Mouse (Mus musculus): Measurements from ENCODE around the gene Scp2. TPM values are rescaled to one million over a fixed set of nuclear protein-coding genes. Genes with fewer than 3 reads are reported as not detected.
"Not testable (repeated sequence)": the region's sequence is repeated elsewhere in the genome, so short reads cannot be mapped to it uniquely, and the experiment has no call there.

Scp2 gene
- total RNA-seq (2021), result 100 to 1,000 TPM; 102 to 110 TPM
- long read RNA-seq, transcript Scp2-202 (5 exons, 772 nt), result major isoform, 96 of 143 reads
- long read RNA-seq, transcript Scp2-201 (16 exons, 2,640 nt), result minor isoform, 30 of 143 reads
- long read RNA-seq, partial matches to known transcripts, result 2 of 143 reads
- long read RNA-seq, other reads (novel, unspliced or antisense), result 15 of 143 reads

DNA sequence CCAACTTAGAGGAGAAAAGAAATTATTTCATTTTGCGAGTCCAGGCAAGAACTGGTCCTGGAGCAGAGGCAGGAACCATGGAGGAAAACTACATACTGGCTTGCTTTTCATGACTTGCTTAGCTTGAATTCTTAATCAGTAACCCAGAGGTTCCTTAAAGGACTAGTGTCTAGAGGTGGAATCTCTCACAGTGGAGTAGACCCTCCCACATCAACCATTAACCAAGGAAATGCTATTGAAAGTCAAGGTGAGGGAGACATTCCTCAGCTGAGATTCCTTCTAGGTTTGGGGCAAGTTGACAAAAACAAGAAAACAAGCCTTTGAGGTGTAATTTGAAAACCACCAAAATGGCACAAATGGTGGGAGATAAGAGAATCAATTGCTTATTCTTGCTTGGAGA, at the start of gene Scp2:
TSS of gene Scp2 (minus strand) at position 119 of the 400 bp plus-strand sequence.
- no peak for DNase-seq (ENCODE audit: low spot score in 2 of 2)

DNA sequence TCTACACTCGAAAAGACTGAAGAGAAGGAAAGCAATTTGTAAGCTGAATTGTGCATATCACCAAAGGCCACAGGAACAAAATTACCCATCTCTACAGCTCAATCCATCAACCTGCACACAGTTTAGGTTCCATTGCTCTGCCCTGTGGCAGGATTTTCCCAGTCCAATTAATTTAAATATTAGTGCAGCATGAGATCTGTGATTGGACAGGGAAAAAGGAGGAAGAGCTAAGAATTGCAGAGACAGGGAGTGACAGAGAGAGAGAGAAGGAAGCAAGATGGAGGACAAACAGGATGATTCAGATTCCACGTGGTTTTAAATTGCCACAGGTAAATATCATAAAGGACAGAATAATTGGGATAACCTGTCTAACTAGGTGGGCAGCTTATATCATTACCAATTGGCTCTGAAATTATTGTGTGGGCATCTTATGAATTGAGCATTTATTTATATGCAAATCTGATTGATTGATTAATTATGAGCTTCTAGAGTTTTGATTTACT, 48.1 kb upstream of the Scp2 start:
- no peak for DNase-seq (ENCODE audit: low spot score in 2 of 2)

DNA sequence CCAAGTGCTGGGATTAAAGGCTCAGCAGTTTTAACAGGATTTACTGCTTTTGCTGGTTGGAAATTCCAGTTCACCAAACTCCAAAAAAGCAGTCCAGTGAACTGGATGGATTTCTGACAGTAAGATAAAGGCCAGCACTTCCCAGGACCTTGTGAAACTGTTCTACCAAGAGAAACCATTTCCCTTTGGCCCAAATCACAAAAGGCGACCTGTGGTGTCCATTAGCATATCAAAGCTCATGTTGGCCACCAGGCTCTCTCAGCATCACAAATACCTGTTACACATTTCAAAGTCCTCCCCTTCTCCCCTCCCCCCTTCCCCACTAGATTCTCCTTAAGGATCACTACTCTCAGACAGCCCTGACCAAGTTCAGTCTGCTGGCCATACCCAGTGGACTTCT, 37.5 kb upstream of the Scp2 start:
- no peak for DNase-seq (ENCODE audit: low spot score in 2 of 2)

DNA sequence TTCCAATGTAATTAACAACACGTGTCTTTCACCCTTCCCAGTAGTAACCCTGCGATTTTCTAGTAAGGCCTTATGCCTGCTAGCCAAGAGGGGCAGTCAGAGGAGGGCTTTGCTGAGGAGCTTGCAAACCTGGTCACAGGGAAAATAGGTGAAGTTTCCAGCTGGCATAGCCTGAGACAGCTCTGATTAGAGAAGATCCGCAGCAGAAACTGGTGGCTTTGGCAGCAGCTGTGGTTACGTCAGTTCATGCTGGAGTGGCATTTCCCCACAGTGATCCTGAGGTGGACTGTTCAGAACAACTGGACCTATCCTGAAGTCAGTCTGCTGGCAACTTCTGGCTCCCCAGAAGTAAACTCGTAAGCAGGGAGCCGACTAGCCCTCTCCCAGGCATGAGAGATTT, 23.3 kb upstream of the Scp2 start:
- DNase-seq (ENCODE audit: low spot score in 2 of 2), result no peak

DNA sequence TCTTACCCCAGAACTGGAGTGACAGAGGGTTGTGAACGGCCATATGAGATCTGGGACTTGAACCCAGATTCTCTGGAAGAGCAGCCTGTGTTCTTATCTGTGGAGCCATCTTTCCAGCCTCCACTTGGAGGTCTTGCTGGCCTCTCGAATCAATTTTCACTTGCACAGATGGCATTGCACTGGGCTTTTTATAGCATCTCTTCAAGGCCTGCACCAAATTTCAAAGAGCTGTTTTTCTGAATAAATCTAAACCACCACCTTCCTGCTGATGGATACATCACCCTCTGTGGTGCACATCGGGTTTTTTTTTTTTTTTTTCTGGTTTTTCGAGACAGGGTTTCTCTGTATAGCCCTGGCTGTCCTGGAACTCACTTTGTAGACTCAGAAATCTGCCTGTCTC, 22.1 kb upstream of the Scp2 start:
- DNase-seq (ENCODE audit: low spot score in 2 of 2), result no peak

DNA sequence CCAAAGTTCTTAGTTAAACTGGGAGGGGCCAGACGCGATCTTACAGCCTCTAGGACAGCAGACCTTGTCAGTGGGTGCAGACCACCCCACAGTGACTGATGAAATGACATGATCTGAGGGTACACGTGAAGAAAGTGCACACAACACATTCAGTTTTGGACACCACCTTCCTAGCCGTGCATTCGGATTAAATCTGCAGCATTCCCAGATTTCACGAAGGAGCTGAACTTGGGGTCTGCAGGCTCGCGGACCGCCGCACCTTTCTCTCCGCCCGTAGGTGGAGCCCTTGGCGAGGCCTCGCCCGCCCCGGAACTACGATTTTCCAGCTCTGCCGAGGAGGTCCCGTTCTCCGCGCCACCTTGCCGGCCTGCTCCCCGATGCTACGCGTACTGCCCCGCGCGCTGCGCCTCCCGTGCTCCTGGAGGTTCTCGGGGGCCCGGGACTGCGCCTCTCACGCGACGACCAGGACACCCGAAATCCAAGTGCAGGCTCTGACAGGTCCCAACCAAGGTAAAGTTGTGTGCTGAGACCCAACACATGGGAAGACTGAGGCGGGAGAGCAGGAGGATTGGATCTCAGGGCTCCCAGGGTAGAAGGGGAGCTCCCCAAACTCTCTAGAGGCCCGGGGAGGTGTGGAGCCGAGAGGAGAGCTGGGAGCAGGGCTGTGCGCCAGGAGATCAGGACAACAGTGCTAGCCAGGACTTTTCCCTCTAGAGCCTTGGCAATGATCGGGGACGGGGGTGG, 20.5 kb upstream of the Scp2 start, which contains the start of gene Echdc2:
TSS of gene Echdc2 (plus strand) at position 286 of the 744 bp plus-strand sequence.
- peak in 1 of 2 experiments; percentile 7 for DNase-seq (ENCODE audit: low spot score in 2 of 2)

DNA sequence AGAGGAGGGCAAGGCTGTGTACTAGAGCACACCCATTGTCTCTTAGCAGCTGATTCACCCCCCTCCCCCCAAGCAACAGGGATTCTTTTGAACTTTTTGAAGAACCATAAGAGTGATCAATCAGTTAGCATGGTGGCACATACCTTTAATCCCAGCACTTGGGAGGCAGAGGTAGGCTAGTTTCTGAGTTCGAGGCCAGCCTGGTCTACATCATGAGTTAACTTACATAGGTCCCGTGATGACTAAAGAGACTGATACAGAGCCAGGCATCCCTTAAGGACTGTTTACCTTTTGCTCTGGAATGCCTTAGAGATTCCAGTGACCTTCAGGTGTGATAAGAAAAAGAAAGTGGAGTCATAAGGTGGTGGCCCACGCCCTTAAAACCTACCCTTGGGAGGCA, 18.5 kb upstream of the Scp2 start:
- DNase-seq (ENCODE audit: low spot score in 2 of 2), result no peak

DNA sequence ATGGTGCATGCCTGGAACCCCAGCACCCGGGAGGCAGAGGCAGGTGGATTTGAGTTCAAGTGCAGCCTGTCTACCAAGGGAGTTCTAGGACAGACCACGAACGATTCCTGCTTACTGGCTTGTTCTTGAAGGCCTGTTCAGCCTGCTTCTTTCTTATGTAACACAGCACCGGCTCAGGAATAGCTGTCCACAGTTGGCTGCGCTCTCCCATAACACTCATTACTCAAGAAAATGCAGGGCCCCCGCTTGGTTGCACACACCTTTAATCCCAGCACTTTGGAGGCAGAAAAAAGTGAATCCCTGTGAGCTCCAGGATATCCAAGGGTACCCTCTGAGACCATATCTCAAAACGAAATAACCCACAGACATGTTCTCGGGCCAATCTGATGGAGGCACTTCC, 17.1 kb upstream of the Scp2 start:
- no peak for DNase-seq (ENCODE audit: low spot score in 2 of 2)

DNA sequence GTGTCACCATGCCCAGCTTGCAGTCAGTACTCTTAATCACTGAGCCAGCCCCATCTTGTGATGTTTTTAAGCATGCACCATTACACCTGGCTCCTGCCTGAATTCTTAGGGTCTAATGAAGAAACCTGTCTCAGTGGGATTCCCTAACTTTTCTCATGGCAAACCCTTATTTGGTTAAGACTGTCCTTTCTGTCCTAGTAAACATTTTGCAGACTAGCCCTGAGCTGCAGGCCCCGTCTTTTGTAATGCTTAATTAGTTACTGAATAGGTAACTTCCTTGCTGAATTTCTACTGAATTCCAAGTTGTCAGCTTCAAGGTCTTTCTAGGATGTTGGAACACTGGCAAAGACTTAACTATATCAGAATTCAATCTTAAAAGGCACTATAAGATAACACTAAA, 10.3 kb upstream of the Scp2 start:
- DNase-seq (ENCODE audit: low spot score in 2 of 2), result not testable (repeated sequence)

DNA sequence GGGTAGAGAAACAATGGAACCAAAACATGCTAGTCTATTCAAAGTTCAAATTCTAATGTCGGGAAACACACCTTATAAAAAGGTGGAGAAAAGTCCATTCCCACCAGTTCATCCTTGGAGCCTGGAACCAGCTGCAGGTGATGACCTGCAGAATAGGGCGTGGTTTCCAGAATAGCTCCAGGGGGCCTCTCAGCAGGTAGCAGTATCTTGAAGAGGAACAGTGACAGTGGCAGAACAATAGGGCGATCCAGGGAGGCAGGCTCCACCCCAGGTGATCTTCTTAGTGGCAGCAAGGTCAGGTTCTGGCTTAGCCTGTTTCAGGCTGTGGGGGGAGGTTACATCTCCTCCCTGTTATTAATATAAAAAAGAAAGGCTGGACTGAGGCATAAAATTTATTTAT, 756 bp upstream of the Scp2 start:
- not testable (repeated sequence) for DNase-seq (ENCODE audit: low spot score in 2 of 2)

DNA sequence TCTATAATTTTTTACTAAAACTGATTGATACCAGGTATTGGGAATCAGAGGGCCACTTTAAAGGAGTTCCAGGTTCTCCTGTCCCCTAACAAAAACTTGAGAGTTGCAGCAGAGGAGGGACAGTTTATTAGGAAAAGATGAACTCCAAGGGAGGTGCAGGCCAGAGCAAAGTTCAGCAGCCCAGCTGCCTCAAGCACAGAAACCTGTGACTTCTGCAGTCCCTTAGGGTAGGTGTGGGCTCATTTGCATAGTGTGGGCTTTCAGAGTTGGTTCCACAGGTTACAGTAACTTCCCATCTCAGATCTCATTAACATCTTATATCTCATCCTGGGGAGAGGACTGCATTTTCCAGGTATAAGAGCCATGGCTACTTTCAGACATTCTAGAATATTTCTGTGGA, 1.0 kb downstream of the Scp2 start:
- no peak for DNase-seq (ENCODE audit: low spot score in 2 of 2)

DNA sequence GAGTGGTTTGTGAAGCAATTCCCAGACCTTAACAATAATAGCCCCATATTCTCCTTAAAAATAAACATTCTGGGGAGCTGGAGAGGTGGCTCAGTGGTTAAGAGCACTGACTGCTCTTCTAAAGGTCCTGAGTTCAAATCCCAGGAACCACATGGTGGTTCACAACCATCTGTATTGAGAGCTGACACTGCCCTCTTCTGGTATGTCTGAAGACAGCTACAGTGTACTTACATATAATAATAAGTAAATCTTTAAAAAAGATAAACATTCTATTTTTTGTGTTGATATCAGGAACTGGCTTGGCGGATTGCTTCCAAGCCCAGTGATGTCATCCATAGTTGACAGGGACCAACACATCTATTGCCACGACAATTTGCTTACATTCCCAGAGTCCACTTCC, 1.6 kb downstream of the Scp2 start:
- not testable (repeated sequence) for DNase-seq (ENCODE audit: low spot score in 2 of 2)

DNA sequence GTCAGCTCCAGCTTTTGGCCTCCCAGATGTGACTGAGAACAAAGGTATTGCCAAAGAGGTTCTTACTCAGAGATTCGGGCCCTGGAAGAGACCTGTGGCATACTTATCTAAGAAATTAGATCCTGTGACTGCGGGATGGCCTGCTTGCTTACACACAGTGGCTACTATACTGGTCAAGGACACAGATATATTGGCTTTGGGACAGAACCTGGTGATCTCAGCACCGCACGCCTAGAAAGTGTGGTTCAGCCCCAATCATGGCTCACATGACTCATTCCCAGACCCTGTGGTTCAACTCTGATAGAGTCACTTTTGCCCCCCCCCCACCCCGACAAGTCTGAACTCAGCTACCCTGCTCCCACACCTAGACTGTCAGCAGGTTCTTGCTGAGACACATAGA, 7.9 kb downstream of the Scp2 start:
- no peak for DNase-seq (ENCODE audit: low spot score in 2 of 2)

DNA sequence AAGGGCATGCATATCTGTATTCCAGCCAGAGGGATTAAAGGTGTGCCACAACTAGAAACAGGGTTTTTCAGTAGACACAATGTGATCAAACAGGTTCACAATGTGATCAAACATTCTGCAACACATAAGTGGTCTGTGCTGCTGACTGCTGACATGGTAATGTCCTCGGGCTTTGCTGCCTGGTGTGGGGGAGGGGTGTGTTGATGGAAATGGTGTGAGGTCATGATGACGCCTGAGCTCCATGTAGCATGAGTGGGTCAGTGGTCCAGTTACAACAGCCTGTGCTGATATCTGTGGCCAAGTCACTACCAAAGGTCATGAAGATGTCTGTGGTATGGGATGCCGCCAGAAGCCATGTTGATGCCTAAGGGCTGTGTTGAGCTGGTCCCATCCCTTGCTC, 14.3 kb downstream of the Scp2 start:
- DNase-seq (ENCODE audit: low spot score in 2 of 2), result no peak

DNA sequence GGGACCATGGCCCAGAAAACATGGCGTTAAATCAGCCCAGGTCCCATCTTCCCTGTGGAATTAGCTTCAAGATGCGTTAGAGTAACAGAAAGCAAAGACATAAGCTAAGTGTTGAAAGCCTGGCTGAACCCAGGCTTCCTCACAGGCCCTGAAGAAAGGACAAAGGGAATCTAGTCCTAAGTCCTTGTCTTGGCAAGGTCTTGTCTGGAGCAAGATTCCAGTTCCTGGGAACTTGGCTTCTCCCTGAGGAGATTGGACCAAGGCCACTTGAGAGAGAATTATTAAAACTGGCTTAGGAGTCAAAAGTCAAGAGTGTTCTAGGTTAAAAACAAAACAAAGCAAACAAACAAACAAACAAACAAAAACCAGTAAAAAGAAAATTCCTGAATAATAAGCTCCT, 16.5 kb downstream of the Scp2 start:
- DNase-seq (ENCODE audit: low spot score in 2 of 2), result no peak

DNA sequence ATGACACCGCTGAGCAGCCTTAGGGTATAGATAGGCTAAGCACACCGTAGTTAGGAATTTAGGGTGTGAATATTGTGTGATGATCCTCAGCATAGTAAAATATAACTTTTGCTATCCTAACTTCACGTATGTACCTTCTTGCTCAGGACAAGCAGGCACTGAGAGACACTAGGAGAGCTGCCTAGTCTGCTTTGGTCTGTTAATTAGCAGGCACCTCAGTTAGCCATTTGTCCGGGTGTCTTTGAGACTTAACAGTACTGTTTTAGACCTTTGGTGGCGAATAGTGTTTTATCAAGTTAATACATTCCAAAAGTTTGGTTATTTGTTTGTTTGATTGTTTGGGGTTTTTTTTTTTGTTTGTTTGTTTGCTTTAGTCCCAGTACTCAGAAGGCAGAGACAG, 17.3 kb downstream of the Scp2 start:
- no peak for DNase-seq (ENCODE audit: low spot score in 2 of 2)

DNA sequence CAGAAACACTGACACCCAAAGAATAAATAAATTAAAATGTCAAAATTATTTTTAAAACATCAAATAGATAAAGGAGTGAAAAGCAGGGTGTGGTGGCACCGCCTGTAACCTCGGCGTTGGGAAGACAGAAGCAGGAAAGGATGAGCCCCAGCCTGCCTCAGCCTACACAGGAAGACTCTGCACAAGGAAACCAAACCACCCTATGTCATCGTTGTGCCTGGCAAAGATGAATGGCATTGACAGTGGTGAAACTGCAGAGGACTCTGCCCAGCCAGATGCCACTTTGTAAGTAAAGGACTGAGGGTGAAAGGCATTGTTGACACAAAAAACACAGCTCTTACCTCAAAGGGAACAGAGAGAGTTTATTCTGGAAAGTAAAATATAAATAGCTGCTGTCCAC, 18.5 kb downstream of the Scp2 start:
- DNase-seq (ENCODE audit: low spot score in 2 of 2), result no peak

DNA sequence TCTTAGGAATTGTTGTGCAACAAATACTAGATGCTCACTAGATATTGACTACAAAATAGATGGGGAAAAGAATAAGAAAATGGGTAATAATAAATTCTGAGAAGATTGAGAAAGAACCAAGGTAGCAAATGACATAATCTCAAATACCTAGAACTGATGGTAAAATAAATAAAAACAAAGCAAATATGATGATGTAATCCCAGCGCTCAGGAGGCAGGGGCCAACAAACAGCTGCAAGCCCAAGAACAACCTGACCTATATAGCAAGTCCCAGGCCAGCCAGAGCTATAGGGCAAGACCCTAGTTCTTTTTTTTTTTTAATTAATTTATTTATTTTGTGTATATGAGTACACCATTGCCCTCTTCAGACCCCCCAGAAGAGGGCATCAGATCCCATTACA, 20.7 kb downstream of the Scp2 start:
- DNase-seq (ENCODE audit: low spot score in 2 of 2), result no peak

DNA sequence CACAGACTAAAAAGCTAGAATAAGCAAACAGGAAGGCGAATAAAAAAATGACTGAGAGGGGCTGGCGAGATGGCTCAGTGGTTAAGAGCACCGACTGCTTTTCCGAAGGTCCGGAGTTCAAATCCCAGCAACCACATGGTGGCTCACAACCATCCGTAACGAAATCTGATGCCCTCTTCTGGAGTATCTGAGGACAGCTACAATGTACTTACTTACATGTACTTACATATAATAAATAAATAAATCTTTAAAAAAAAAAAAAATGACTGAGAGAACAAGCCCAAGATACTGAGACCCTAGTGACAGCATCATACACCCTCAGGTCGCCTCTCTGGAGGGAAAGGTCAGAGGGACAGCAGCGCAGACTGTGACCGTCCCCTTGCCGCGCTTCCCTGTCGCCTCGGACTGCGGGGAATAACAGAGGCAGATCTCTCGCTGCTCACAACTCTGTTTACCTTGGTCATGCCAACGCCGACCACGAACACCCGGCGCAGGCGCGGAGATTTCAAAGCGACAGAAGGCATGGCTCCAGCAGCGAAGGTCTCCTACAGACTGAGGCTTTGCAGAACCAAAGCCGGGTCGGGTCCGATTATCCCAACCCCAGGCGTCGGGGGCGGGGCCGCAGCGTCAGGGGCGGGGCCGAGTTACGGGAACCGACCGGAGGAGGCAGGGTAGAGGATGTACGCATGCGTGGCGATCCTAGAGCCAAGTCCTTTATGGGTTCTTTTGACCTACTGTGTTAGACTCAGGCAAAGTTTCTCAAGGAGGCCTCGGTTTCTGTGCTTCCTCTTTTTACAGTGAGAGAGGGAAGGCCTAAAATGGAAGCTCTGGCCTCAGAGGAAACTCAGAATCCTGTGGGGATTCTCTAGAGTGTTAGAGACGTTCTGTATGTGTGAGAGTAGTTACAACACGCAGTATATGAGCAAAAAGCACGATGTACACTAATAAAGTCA, 26.6 kb downstream of the Scp2 start:
- peak; percentile 90 to 94 for DNase-seq (ENCODE audit: low spot score in 2 of 2)

DNA sequence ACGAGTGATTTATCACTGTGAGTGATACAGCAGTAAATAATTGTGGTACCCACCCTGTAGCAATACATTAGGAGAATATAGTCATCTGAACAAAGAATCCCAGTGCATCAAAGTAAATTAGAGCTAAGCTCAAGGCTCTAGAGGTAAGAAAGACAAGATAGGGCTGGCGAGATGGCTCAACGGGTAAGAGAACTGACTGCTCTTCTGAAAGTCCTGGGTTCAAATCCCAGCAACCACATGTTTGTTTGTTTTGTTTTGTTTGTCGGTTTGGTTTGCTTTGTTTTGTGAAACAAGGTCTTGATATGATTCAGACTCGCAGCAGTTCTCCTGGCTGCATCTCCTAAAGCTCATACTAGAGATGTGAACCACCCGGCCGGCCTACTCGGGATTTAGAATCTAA, 27.3 kb downstream of the Scp2 start:
- peak in 1 of 2 experiments; percentile 12 for DNase-seq (ENCODE audit: low spot score in 2 of 2)

DNA sequence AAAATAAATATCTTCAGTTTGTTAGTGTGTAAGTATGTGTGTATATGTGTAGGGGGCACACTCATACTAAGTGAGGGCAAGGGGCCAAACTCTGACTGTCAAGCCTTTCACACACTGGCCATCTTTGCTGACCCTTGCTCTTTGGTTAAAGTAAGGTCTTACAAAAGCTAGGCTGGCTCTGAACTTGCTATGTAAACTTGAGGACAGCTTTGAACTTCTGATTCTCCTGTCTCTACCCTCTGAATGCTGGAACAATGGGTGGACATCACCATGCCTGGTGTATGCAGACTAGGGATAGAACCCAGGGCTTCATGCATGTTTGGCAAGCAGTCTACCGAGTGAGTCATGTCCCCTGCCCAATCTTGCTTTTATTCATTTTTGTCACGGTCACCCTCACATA, 28.3 kb downstream of the Scp2 start:
- no peak for DNase-seq (ENCODE audit: low spot score in 2 of 2)

DNA sequence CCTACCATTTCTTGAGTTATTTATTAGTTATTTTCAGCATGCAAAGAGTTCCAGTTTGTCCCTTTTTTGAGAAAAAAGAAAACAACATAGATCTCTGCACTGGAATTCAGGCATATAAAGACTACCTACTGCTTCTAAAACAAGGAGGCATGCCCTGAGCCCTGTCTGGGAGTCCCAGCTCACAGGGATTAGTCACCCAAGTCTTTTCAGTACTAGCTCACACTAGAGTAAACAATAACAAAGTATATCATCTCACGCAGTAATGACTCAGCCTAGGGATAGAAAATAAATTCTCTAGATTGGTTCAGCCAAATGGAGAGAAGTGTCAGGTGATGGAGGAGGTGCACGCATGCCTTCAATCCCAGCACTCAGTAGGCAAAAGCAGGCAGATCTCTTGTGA, 34.1 kb downstream of the Scp2 start:
- no peak for DNase-seq (ENCODE audit: low spot score in 2 of 2)

All from layer of hippocampus, adult 18-20 months (tissue).